Mouse (Mus musculus) erythroblast, embryonic 14.5 days (primary cell): ENCODE results near the gene Brms1l.

ENCODE experiments used
- GATA1 ChIP-seq: IDR thresholded peaks from 2 replicates; pipeline ENCODE4 v1.6.1; 2012; ENCODE audit warnings: low read length, inconsistent platforms, mixed read lengths
- TAL1 ChIP-seq: IDR thresholded peaks from 3 replicates; pipeline ENCODE4 v1.6.1; 2012; ENCODE audit warnings: low read length, inconsistent platforms, mixed read lengths

- TF ChIP-seq GATA1 (no peak), TAL1 (no peak)
These were observed 3.2 kb upstream of the Brms1l start for GRCm38 (mm10) chr12:55832961-55833360.
